Mouse (Mus musculus) adipocyte (in vitro differentiated cells): ENCODE measurements at regions not wholly inside any gene's neighbourhood (a gene's known extent, or its start where the extent isn't known, plus 50 kb on each side); places are given as distances from the start of the nearest gene placed in this dataset.

Experiments
- DNase-seq: peaks from one replicate; pipeline ENCODE4 v3.0.0-alpha.2; 2016; ENCODE audit warnings: low spot score

DNA sequence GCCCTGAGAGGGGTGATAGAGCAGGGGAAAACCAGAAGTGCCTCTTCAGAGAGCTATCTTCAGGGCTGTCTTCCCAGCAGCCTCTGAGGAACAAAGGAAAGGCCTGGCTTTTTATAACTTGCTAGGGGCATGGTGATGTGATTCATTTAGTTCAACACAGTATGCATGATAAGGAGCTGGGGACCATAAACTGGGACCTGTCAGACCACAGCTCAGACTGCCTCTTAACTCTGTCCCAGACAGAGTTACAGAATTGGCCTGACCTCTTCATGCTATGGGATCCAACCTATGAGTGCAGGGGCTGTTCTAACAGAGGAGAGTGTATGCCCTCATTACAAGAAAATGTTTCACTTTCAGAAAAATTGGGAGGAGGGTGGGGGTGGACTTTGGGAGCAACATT, 59.3 kb upstream of the Il12b start:
- no peak for DNase-seq

GRCm38 (mm10) chr11:44348308-44348707, 51.6 kb upstream of the Il12b start:
- DNase-seq = no peak

DNA sequence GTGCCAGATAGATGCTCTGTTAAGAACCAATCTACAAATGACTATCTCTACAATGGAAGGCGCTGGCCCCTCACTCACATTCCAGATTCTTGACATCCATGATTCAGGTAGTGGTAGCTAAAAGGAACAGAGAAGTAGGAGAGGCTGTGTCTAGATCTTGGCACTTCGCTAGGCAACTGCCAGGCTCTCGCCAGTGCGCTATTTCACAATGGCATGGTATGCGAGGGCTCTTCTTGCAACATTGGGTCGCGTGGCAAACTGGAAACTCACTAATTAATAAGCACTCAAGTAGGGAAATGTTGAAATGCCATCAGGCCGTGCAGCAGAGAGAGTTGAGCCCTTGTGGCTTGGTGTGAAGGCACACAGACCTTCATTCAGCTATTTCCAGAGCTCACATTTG, 50.3 kb upstream of the Il12b start:
- DNase-seq = peak; percentile 51
